Mouse (Mus musculus): ENCODE data around the gene Tcf15. TPM values are rescaled to one million over a fixed set of nuclear protein-coding genes. Genes with fewer than 3 reads are reported as not detected.

Gene Tcf15
- polyA plus RNA-seq, 2 experiments = 0.17 TPM; not detected in 1

GRCm38 (mm10) chr2:152179301-152179700, 35.9 kb downstream of the Tcf15 start:
- Histone ChIP-seq H3K9ac (replicated peaks) (no peak overlapping the region), H3K4me1 (replicated peaks; ENCODE audit: control insufficient read depth in 2 of 2, insufficient read depth in 2 of 2, low read length in 1 of 2) (no peaks in the 10 kb centered on the region), H3K4me2 (ENCODE audit: low read depth) (no peak overlapping the region), H3K27ac (no peak overlapping the region), H3K9me3 (ENCODE audit: control insufficient read depth, low read length) (peaks cover 2% of the 10 kb centered on the region; the same call in 1 of the 2 replicates), H3K36me3 (replicated peaks; ENCODE audit: control insufficient read depth, insufficient read depth, low read depth) (no peaks in the 10 kb centered on the region), H3K4me3 (ENCODE audit: insufficient read depth in 1 of 2, low read depth in 2 of 2, low read length in 2 of 2) (no peak overlapping the region), H3K27me3 (ENCODE audit: control insufficient read depth, insufficient read depth, low read length) (no peaks in the 10 kb centered on the region; the same call in 1 of the 2 replicates)
- DNase-seq (ENCODE audit: low read depth in 3 of 3, low spot score in 3 of 3) (no peak), ATAC-seq (ENCODE audit: insufficient read depth) (no peak)
- WGBS (ENCODE audit: insufficient replicate concordance) = 71% methylated on average over 2 of the region's 2 CpGs
- TF ChIP-seq CTCF (IDR thresholded peaks at IDR 0.05; ENCODE audit: low read depth) (no peak), EP300 (IDR thresholded peaks at IDR 0.05; ENCODE audit: low read depth) (no peak)

GRCm38 (mm10) chr2:152180323-152180722, 37.0 kb downstream of the Tcf15 start:
- Histone ChIP-seq H3K27me3 (ENCODE audit: control insufficient read depth, insufficient read depth, low read length) (no peaks in the 10 kb centered on the region; the same call in 1 of the 2 replicates), H3K4me2 (ENCODE audit: low read depth) (no peak overlapping the region), H3K9me3 (ENCODE audit: control insufficient read depth, low read length) (no peaks in the 10 kb centered on the region), H3K4me3 (ENCODE audit: insufficient read depth in 1 of 2, low read depth in 2 of 2, low read length in 2 of 2) (no peak overlapping the region), H3K9ac (replicated peaks) (no peak overlapping the region), H3K4me1 (replicated peaks; ENCODE audit: control insufficient read depth in 2 of 2, insufficient read depth in 2 of 2, low read length in 1 of 2) (no peaks in the 10 kb centered on the region), H3K36me3 (replicated peaks; ENCODE audit: control insufficient read depth, insufficient read depth, low read depth) (no peaks in the 10 kb centered on the region), H3K27ac (no peak overlapping the region)
- DNase-seq (ENCODE audit: low read depth in 3 of 3, low spot score in 3 of 3) (no peak), ATAC-seq (ENCODE audit: insufficient read depth) (no peak)
- 61% methylated on average over 6 of the region's 6 CpGs for WGBS (ENCODE audit: insufficient replicate concordance)
- no peak for TF ChIP-seq CTCF (IDR thresholded peaks at IDR 0.05; ENCODE audit: low read depth)
- no peak for TF ChIP-seq EP300 (IDR thresholded peaks at IDR 0.05; ENCODE audit: low read depth)

GRCm38 (mm10) chr2:152187132-152187531, 43.8 kb downstream of the Tcf15 start:
- no peak for ATAC-seq (ENCODE audit: insufficient read depth)
- WGBS (ENCODE audit: insufficient replicate concordance) = 50% methylated on average over 5 of the region's 5 CpGs
- TF ChIP-seq CTCF (IDR thresholded peaks at IDR 0.05; ENCODE audit: low read depth) = no peak
- TF ChIP-seq EP300 (IDR thresholded peaks at IDR 0.05; ENCODE audit: low read depth) = no peak
- Histone ChIP-seq H3K9me3 (ENCODE audit: control insufficient read depth, low read length) (no peaks in the 10 kb centered on the region), H3K27ac (no peak overlapping the region), H3K36me3 (replicated peaks; ENCODE audit: control insufficient read depth, insufficient read depth, low read depth) (no peaks in the 10 kb centered on the region), H3K27me3 (ENCODE audit: control insufficient read depth, insufficient read depth, low read length) (no peaks in the 10 kb centered on the region), H3K9ac (replicated peaks) (no peak overlapping the region), H3K4me3 (ENCODE audit: insufficient read depth in 1 of 2, low read depth in 2 of 2, low read length in 2 of 2) (no peak overlapping the region), H3K4me2 (ENCODE audit: low read depth) (no peak overlapping the region), H3K4me1 (replicated peaks; ENCODE audit: control insufficient read depth in 2 of 2, insufficient read depth in 2 of 2, low read length in 1 of 2) (no peaks in the 10 kb centered on the region)
- DNase-seq (ENCODE audit: low read depth in 3 of 3, low spot score in 3 of 3) = no peak

GRCm38 (mm10) chr2:152189213-152189612, 45.9 kb downstream of the Tcf15 start:
- Histone ChIP-seq H3K27ac (no peak overlapping the region), H3K4me2 (ENCODE audit: low read depth) (no peak overlapping the region), H3K9ac (replicated peaks) (no peak overlapping the region), H3K27me3 (ENCODE audit: control insufficient read depth, insufficient read depth, low read length) (no peaks in the 10 kb centered on the region), H3K9me3 (ENCODE audit: control insufficient read depth, low read length) (no peaks in the 10 kb centered on the region), H3K36me3 (replicated peaks; ENCODE audit: control insufficient read depth, insufficient read depth, low read depth) (no peaks in the 10 kb centered on the region), H3K4me3 (ENCODE audit: insufficient read depth in 1 of 2, low read depth in 2 of 2, low read length in 2 of 2) (no peak overlapping the region), H3K4me1 (replicated peaks; ENCODE audit: control insufficient read depth in 2 of 2, insufficient read depth in 2 of 2, low read length in 1 of 2) (peaks cover 0 to 3% of the 10 kb centered on the region in 2 experiments; a peak in 2 of 4 replicates)
- TF ChIP-seq EP300 (IDR thresholded peaks at IDR 0.05; ENCODE audit: low read depth) = no peak
- TF ChIP-seq CTCF (IDR thresholded peaks at IDR 0.05; ENCODE audit: low read depth) = no peak
- 38% methylated on average over 7 of the region's 7 CpGs for WGBS (ENCODE audit: insufficient replicate concordance)
- DNase-seq (ENCODE audit: low read depth in 3 of 3, low spot score in 3 of 3) (no peak), ATAC-seq (ENCODE audit: insufficient read depth) (no peak)

GRCm38 (mm10) chr2:152189640-152190039, 46.3 kb downstream of the Tcf15 start:
- Histone ChIP-seq H3K9ac (replicated peaks) (no peak overlapping the region), H3K36me3 (replicated peaks; ENCODE audit: control insufficient read depth, insufficient read depth, low read depth) (no peaks in the 10 kb centered on the region), H3K9me3 (ENCODE audit: control insufficient read depth, low read length) (no peaks in the 10 kb centered on the region), H3K4me1 (replicated peaks; ENCODE audit: control insufficient read depth in 2 of 2, insufficient read depth in 2 of 2, low read length in 1 of 2) (peaks cover 0 to 3% of the 10 kb centered on the region in 2 experiments; a peak in 2 of 4 replicates), H3K4me2 (ENCODE audit: low read depth) (no peak overlapping the region), H3K27me3 (ENCODE audit: control insufficient read depth, insufficient read depth, low read length) (no peaks in the 10 kb centered on the region), H3K4me3 (ENCODE audit: insufficient read depth in 1 of 2, low read depth in 2 of 2, low read length in 2 of 2) (no peak overlapping the region), H3K27ac (no peak overlapping the region)
- 34% methylated on average over 9 of the region's 9 CpGs for WGBS (ENCODE audit: insufficient replicate concordance)
- TF ChIP-seq EP300 (IDR thresholded peaks at IDR 0.05; ENCODE audit: low read depth) (no peak), CTCF (IDR thresholded peaks at IDR 0.05; ENCODE audit: low read depth) (no peak)
- DNase-seq (ENCODE audit: low read depth in 3 of 3, low spot score in 3 of 3) = no peak
- no peak for ATAC-seq (ENCODE audit: insufficient read depth)
